Mouse (Mus musculus) heart, postnatal 0 days (tissue): ENCODE data around the gene Rab25. TPM values are rescaled to one million over a fixed set of nuclear protein-coding genes. Genes with fewer than 3 reads are reported as not detected.

Source experiments
- ATAC-seq: fragments of 200-750 bp; cut with Nextera tagmentation; 2 replicates; pipeline ENCODE4 v1.8.0; 2017; ENCODE audit warnings: low read depth, moderate number of reproducible peaks, moderate library complexity; ENCODE audit not compliant: insufficient read depth
- DNase-seq: peaks from one replicate; pipeline ENCODE4 v3.0.0-alpha.2; 2016; ENCODE audit warnings: low spot score
- H3K27ac ChIP-seq: fragments of 300-500 bp; sonication (generic); 2 replicates; pipeline ENCODE4 v1.5.1; 2014; ENCODE audit warnings: low read depth, mild to moderate bottlenecking
- H3K27me3 ChIP-seq: fragments of 300-500 bp; sonication (generic); 2 replicates; pipeline ENCODE4 v1.6.1; 2014; ENCODE audit warnings: low read length, mixed read lengths; ENCODE audit not compliant: control insufficient read depth, insufficient read depth
- H3K36me3 ChIP-seq: fragments of 300-500 bp; sonication (generic); replicated peaks from 2 replicates; pipeline ENCODE4 v1.6.1; 2014; ENCODE audit warnings: low read length, mixed read lengths; ENCODE audit not compliant: control insufficient read depth, insufficient read depth
- H3K4me1 ChIP-seq: fragments of 300-500 bp; sonication (generic); 2 replicates; pipeline ENCODE4 v1.6.1; 2014; ENCODE audit warnings: antibody characterized with exemption; ENCODE audit not compliant: control insufficient read depth, insufficient read depth
- H3K4me2 ChIP-seq: fragments of 300-500 bp; sonication (generic); 2 replicates; pipeline ENCODE4 v1.6.1; 2014; ENCODE audit warnings: low read depth, mild to moderate bottlenecking, low read length, moderate library complexity
- H3K4me3 ChIP-seq: fragments of 300-500 bp; sonication (generic); 2 replicates; pipeline ENCODE4 v1.5.1; 2014; ENCODE audit warnings: low read depth, low read length
- H3K9ac ChIP-seq: fragments of 300-500 bp; sonication (generic); replicated peaks from 2 replicates; pipeline ENCODE4 v1.6.1; 2014; ENCODE audit warnings: low read depth, low read length, mixed read lengths
- H3K9me3 ChIP-seq: fragments of 300-500 bp; sonication (generic); replicated peaks from 2 replicates; pipeline ENCODE4 v1.6.1; 2016; ENCODE audit warnings: low read length; ENCODE audit not compliant: control insufficient read depth
- CTCF ChIP-seq: IDR thresholded peaks from 2 replicates; pipeline ENCODE4 v1.5.1; 2016; ENCODE audit warnings: antibody characterized with exemption, control low read depth, low read depth
- EP300 ChIP-seq: IDR thresholded peaks from 2 replicates; pipeline ENCODE4 v1.6.1; 2016; ENCODE audit warnings: antibody characterized with exemption, low read depth
- WGBS: fragments of 180-500 bp; shearing (Covaris S2); extraction: QIAGEN DNeasy Blood & Tissue Kit; methylation state at CpG from one replicate; pipeline ENCODE4 v1.1.7; 2014; 5-methylcytosine and 5-hydroxymethylcytosine counted together
- polyA plus RNA-seq: library from polyadenylated mRNA; unstranded; fragments of >200 nt; fragmentation: Nextera tagmentation; extraction: Ambion mirVana; gene quantifications from 2 replicates; pipeline ENCODE4 v1.2.1, GENCODE M21; 2015
- total RNA-seq: library from RNA; depleted of rRNA; stranded (reverse); fragments of >200 nt; gene quantifications from 2 replicates; pipeline ENCODE4 v1.2.3, GENCODE M21; 2014; ENCODE audit warnings: low replicate concordance

Gene Rab25
- total and polyA plus RNA-seq, 2 experiments from 2014 or later, result 2.5 TPM; not detected in 1

GRCm38 (mm10) chr3:88591044-88591443 is 42.9 kb upstream of the Rab25 start:
- no peak for DNase-seq
- Histone ChIP-seq H3K4me2 (no peak overlapping the region), H3K36me3 (peaks cover 28% of the 10 kb centered on the region), H3K9me3 (no peaks in the 10 kb centered on the region), H3K27me3 (no peaks in the 10 kb centered on the region), H3K4me3 (no peak overlapping the region), H3K27ac (no peak overlapping the region), H3K4me1 (peaks cover 8% of the 10 kb centered on the region; the same call in 1 of the 2 replicates), H3K9ac (no peak overlapping the region)
- 30% methylated on average over 3 of the region's 3 CpGs for WGBS
- no peak for ATAC-seq
- TF ChIP-seq EP300, result no peak
- no peak for TF ChIP-seq CTCF

- TF ChIP-seq CTCF (no peak), EP300 (no peak)
- H3K9me3 ChIP-seq, result no peaks in the 10 kb centered on the region
- H3K27me3 ChIP-seq, result no peaks in the 10 kb centered on the region
- ATAC-seq, result no peak
- peaks cover 8% of the 10 kb centered on the region; the same call in 1 of the 2 replicates for H3K4me1 ChIP-seq
- H3K36me3 ChIP-seq, result peaks cover 35% of the 10 kb centered on the region
- H3K4me2 ChIP-seq, result no peak overlapping the region
- no peak for DNase-seq
- H3K9ac ChIP-seq, result no peak overlapping the region
- H3K27ac ChIP-seq, result no peak overlapping the region
- WGBS, result 34% methylated on average over 5 of the region's 5 CpGs
- H3K4me3 ChIP-seq, result no peak overlapping the region
These were observed 42.1 kb upstream of the Rab25 start for GRCm38 (mm10) chr3:88590246-88590645.

GRCm38 (mm10) chr3:88586640-88587039 is 38.5 kb upstream of the Rab25 start:
- no peaks in the 10 kb centered on the region for H3K9me3 ChIP-seq
- TF ChIP-seq EP300 (no peak), CTCF (no peak)
- no peak overlapping the region for H3K9ac ChIP-seq
- WGBS, result 92% methylated on average over 5 of the region's 5 CpGs
- H3K4me2 ChIP-seq, result no peak overlapping the region
- ATAC-seq (no peak), DNase-seq (no peak)
- peaks cover 57% of the 10 kb centered on the region for H3K36me3 ChIP-seq
- H3K27me3 ChIP-seq, result no peaks in the 10 kb centered on the region
- no peak overlapping the region for H3K27ac ChIP-seq
- no peak overlapping the region for H3K4me3 ChIP-seq
- H3K4me1 ChIP-seq, result no peaks in the 10 kb centered on the region

- Histone ChIP-seq H3K4me1 (no peaks in the 10 kb centered on the region), H3K4me3 (no peak overlapping the region), H3K4me2 (no peak overlapping the region), H3K9me3 (no peaks in the 10 kb centered on the region), H3K9ac (no peak overlapping the region), H3K27ac (no peak overlapping the region), H3K36me3 (peaks cover 61% of the 10 kb centered on the region), H3K27me3 (no peaks in the 10 kb centered on the region)
- 92% methylated on average over 6 of the region's 6 CpGs for WGBS
- DNase-seq, result no peak
- TF ChIP-seq EP300 (no peak), CTCF (no peak)
- ATAC-seq, result no peak
These were observed 37.7 kb upstream of the Rab25 start for GRCm38 (mm10) chr3:88585769-88586168.

GRCm38 (mm10) chr3:88579454-88580117 is 31.5 kb upstream of the Rab25 start:
- Histone ChIP-seq H3K9ac (peak overlapping the region; percentile 70), H3K27ac (peak overlapping the region; percentile 66), H3K27me3 (no peaks in the 10 kb centered on the region), H3K9me3 (no peaks in the 10 kb centered on the region), H3K4me3 (peak overlapping the region; percentile 79), H3K4me2 (peak overlapping the region; percentile 80), H3K36me3 (peaks cover 26% of the 10 kb centered on the region), H3K4me1 (peaks cover 7% of the 10 kb centered on the region; the same call in 1 of the 2 replicates)
- TF ChIP-seq CTCF, result no peak
- TF ChIP-seq EP300, result no peak
- under 1% methylated on average over 34 of the region's 34 CpGs for WGBS
- ATAC-seq (peak; percentile 91), DNase-seq (peak; percentile 79)
